Mouse (Mus musculus) limb, embryonic 11.5 days (tissue): Measurements from ENCODE around the gene Plin5. TPM values are rescaled to one million over a fixed set of nuclear protein-coding genes. Genes with fewer than 3 reads are reported as not detected.

Experiments
- ATAC-seq: fragments of 200-750 bp; cut with Nextera tagmentation; 2 replicates; pipeline ENCODE4 v1.8.0; 2017; ENCODE audit warnings: low read depth; ENCODE audit not compliant: insufficient number of reproducible peaks, low FRiP score, low TSS enrichment
- DNase-seq: peaks from one replicate; pipeline ENCODE4 v3.0.0-alpha.2; 2015; ENCODE audit warnings: low spot score
- H3K27ac ChIP-seq: fragments of 300-500 bp; sonication (generic); replicated peaks from 2 replicates; pipeline ENCODE4 v1.5.1; 2014; ENCODE audit warnings: low read depth, mild to moderate bottlenecking, low read length
- H3K27me3 ChIP-seq: fragments of 300-500 bp; sonication (generic); 2 replicates; pipeline ENCODE4 v1.6.1; 2014; ENCODE audit warnings: mild to moderate bottlenecking, low read length, mixed read lengths; ENCODE audit not compliant: control insufficient read depth, insufficient read depth
- H3K36me3 ChIP-seq: fragments of 300-500 bp; sonication (generic); 2 replicates; pipeline ENCODE4 v1.6.1; 2014; ENCODE audit warnings: mild to moderate bottlenecking, low read length, moderate library complexity, mixed read lengths; ENCODE audit not compliant: control insufficient read depth, insufficient read depth
- H3K4me1 ChIP-seq: fragments of 300-500 bp; sonication (generic); 2 replicates; pipeline ENCODE4 v1.6.1; 2014; ENCODE audit warnings: low read length, mixed read lengths; ENCODE audit not compliant: control insufficient read depth, insufficient read depth
- H3K4me2 ChIP-seq: fragments of 300-500 bp; sonication (generic); 2 replicates; pipeline ENCODE4 v1.6.1; 2014; ENCODE audit warnings: low read depth, mild to moderate bottlenecking, moderate library complexity; ENCODE audit not compliant: severe bottlenecking
- H3K4me3 ChIP-seq: fragments of 300-500 bp; sonication (generic); 2 replicates; pipeline ENCODE4 v1.5.1; 2014; ENCODE audit warnings: low read depth, low read length
- H3K9ac ChIP-seq: fragments of 300-500 bp; sonication (generic); 2 replicates; pipeline ENCODE4 v1.6.1; 2014; ENCODE audit warnings: mild to moderate bottlenecking, low read length
- H3K9me3 ChIP-seq: fragments of 300-500 bp; sonication (generic); 2 replicates; pipeline ENCODE4 v1.6.1; 2016; ENCODE audit warnings: low read length; ENCODE audit not compliant: control insufficient read depth
- WGBS: fragments of 180-500 bp; shearing (Covaris S2); extraction: QIAGEN DNeasy Blood & Tissue Kit; methylation state at CpG from one replicate; pipeline ENCODE4 v1.1.7; 2014; 5-methylcytosine and 5-hydroxymethylcytosine counted together
- polyA plus RNA-seq: library from polyadenylated mRNA; unstranded; fragments of >200 nt; fragmentation: Nextera tagmentation; extraction: Ambion mirVana; gene quantifications from 2 replicates; pipeline ENCODE4 v1.2.1, GENCODE M21; 2014

The Plin5 gene
- polyA plus RNA-seq, 1 experiment from 2014 or later, result 0.16 TPM

DNA sequence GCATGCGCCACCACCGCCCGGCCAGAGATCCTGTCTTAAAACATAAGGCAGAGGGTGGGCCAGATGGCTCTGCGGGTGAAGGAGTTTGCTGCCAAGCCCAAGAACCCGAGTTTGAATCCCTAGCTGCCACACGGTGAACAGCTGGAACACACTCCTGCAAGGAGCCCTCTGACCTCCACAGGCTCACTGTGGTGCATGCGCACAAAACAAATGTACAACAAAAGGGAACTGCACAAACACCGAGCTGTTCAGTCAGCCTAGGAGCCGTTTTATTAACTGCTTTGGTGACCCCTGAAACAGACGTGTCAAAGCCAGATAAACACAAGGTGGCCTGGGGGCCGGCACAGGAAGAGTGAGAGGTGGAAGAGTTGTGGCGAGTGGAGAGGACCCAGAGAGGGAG, 2.0 kb upstream of the Plin5 start:
- Histone ChIP-seq H3K27ac (no peak overlapping the region), H3K36me3 (no peaks in the 10 kb centered on the region), H3K9me3 (peaks cover 7% of the 10 kb centered on the region; the same call in 1 of the 2 replicates), H3K27me3 (peaks cover 67% of the 10 kb centered on the region), H3K9ac (no peak overlapping the region), H3K4me3 (no peak overlapping the region), H3K4me1 (peaks cover 15% of the 10 kb centered on the region), H3K4me2 (no peak overlapping the region)
- 44% methylated on average over 12 of the region's 12 CpGs for WGBS
- DNase-seq, result no peak
- no peak for ATAC-seq

DNA sequence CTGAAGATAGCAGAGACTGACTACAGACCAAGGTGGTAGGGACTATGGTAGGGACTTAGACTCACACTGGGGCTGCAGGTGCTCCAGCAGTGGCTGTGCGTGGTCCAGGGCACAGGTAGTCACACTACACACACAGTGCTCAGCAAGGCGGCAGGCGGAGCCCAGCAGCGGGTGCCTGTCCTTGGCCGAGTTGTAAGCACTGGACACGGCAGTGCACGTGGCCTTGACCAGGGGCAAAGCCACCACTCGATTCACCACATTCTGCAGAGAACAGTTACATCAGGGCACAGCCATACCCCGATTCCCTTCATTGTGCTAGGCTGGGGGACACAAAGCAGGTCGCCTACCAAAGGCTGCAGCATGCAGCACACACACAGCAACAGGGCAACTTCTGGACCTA, 1.2 kb downstream of the Plin5 start:
- H3K9me3 ChIP-seq, result no peaks in the 10 kb centered on the region
- no peak overlapping the region for H3K4me2 ChIP-seq
- H3K27ac ChIP-seq, result no peak overlapping the region
- DNase-seq (no peak), ATAC-seq (no peak)
- H3K4me3 ChIP-seq, result no peak overlapping the region
- 82% methylated on average over 10 of the region's 10 CpGs for WGBS
- peaks cover 37% of the 10 kb centered on the region for H3K27me3 ChIP-seq
- H3K4me1 ChIP-seq, result peaks cover 10% of the 10 kb centered on the region
- no peak overlapping the region for H3K9ac ChIP-seq
- H3K36me3 ChIP-seq, result no peaks in the 10 kb centered on the region

DNA sequence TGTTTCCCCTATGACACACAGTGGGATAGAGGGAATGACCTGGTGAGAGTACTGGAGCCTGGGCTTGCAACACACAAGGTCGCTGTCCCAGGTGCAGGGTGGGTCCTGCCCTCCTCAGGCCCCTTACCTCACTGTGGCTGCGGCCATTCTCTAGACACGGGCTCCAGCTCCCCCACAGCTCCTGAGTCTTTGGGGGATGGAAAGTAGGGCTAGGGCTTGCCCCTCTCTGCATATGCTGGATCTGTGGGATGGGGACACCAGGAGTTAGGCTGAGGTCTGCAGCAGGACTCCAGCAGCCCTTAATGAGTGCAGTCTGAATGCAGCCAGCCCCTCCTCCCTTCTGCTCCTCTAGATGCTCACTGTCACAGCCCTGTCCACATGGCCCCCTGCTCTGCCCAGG, 4.7 kb downstream of the Plin5 start:
- H3K9ac ChIP-seq, result no peak overlapping the region
- no peak overlapping the region for H3K4me3 ChIP-seq
- no peak for DNase-seq
- ATAC-seq, result no peak
- no peak overlapping the region for H3K4me2 ChIP-seq
- 64% methylated on average over 3 of the region's 3 CpGs for WGBS
- H3K27ac ChIP-seq, result no peak overlapping the region
- peaks cover 5% of the 10 kb centered on the region; the same call in 1 of the 2 replicates for H3K4me1 ChIP-seq
- H3K9me3 ChIP-seq, result no peaks in the 10 kb centered on the region
- no peaks in the 10 kb centered on the region for H3K36me3 ChIP-seq
- H3K27me3 ChIP-seq, result 0 out of 2 replicates have a peak, but pooled peaks cover 6% of the 10 kb centered on the region

DNA sequence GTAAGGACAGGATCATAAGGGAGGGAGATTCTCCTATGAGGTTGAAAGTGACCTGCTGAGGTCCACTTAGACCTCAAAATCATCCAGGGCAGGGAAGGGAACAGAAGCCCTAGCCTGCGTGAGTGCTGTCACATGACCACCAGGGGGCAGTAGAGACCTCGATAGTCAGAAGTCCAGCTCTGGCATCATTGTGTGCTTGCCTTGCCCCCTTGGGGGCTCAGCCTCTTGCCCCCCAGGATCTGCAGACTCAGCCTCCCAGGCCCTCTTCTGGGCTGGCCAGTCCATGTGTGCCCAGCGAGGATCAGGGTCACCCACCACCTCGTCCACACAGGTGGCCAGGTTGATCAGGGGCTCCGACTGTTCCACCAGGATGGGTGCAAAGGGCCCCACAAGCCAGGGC, 5.5 kb downstream of the Plin5 start:
- Histone ChIP-seq H3K4me2 (no peak overlapping the region), H3K27ac (no peak overlapping the region), H3K9ac (no peak overlapping the region), H3K36me3 (no peaks in the 10 kb centered on the region), H3K4me3 (no peak overlapping the region), H3K4me1 (no peaks in the 10 kb centered on the region), H3K9me3 (no peaks in the 10 kb centered on the region), H3K27me3 (0 out of 2 replicates have a peak, but pooled peaks cover under 1% of the 10 kb centered on the region)
- ATAC-seq (0 out of 2 replicates have a peak, but pooled peaks have one; percentile 27), DNase-seq (peak; percentile 82)
- WGBS, result 39% methylated on average over 5 of the region's 5 CpGs

DNA sequence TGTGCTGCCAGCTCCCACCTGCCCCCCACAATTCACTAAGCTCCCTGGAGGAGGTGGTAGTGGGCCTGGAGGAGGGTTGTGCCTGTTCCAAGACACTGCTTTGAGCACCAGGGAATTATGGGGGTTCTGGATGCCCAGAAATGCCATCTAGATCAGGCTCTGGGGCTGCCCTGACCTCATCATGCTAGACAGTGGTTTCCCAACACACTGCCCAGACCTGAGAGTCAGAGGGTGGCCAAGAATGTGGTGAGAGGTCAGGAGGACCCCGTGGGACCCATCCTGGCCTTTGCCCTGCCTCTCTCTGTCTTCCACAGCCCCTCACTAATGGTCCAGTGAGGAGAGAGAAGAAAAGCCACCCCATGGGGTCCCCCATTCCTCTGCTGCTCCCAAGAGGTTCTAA, 6.4 kb downstream of the Plin5 start:
- no peaks in the 10 kb centered on the region for H3K36me3 ChIP-seq
- no peak overlapping the region for H3K9ac ChIP-seq
- no peak overlapping the region for H3K4me3 ChIP-seq
- H3K27me3 ChIP-seq, result no peaks in the 10 kb centered on the region
- 46% methylated on average over 1 of the region's 1 CpGs for WGBS
- H3K9me3 ChIP-seq, result no peaks in the 10 kb centered on the region
- H3K27ac ChIP-seq, result no peak overlapping the region
- H3K4me1 ChIP-seq, result no peaks in the 10 kb centered on the region
- ATAC-seq (no peak), DNase-seq (no peak)
- no peak overlapping the region for H3K4me2 ChIP-seq

DNA sequence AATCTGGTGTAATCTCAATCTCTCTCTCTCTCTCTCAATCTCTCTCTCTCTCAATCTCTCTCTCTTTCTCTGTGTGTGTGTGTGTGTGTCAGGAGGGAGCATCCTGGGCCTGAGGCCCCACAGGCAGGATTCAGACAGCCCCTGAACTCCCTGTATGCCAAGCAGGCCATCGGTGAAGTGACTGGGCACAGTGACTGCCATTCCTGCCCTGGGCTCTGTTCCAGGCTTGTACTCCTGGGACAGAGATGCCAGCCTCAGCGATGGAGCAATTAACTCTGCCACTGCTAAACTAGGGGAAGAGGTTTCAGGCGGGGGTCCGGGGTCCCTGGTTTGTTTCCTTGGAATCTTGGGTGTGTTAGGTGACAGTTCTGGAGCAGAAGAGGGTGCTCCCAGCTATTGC, 6.8 kb downstream of the Plin5 start:
- no peak overlapping the region for H3K4me2 ChIP-seq
- no peaks in the 10 kb centered on the region for H3K27me3 ChIP-seq
- ATAC-seq (no peak), DNase-seq (no peak)
- H3K9me3 ChIP-seq, result no peaks in the 10 kb centered on the region
- H3K27ac ChIP-seq, result no peak overlapping the region
- no peak overlapping the region for H3K4me3 ChIP-seq
- no peaks in the 10 kb centered on the region for H3K4me1 ChIP-seq
- no peaks in the 10 kb centered on the region for H3K36me3 ChIP-seq
- no peak overlapping the region for H3K9ac ChIP-seq
- WGBS, result 66% methylated on average over 4 of the region's 4 CpGs

DNA sequence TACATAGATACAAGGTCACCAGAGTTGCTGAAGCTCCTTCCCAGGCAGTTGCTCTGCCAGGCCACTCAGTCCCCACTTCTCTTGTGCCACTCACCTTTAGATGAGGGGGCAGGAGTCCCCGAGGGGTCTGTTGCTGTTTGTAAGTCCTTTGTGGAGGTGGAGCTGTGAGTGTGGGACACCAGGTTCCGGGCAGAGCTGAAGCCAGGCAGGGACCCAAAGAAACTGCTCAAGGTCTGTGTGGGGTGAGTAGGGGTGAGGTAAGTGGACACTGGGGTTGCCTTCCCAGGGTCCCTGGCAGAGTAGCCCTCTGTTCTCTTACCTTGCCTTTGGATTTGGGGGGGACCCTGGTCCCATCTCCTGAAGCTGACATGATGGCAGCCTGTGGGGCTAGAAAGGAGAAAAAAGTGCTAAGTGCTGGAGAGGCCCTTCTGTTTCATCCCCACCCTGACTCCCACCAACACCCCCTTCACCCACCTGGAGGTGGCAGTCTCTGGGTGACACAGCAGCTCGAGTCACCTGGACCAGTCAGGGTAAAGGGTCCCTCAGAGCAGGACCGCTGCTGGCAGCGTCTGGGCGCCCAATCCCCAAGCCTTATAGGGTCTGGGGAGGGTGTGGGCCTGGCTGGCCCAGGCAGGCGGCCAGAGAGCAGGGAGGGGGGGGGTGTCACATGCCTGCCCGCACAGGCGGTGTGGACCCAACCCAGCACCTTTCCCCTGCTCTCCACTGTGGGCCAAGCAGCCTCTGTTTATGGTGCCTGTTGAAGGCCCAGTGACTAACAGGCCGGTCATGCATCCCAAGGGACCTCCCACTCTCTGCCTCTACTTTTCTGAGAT, 8.0 kb downstream of the Plin5 start, which contains the start of gene Plin4:
Gene Plin4 (minus strand): TSS at position 585 of the 833 bp plus-strand sequence.
- no peak within 1 kb of the TSS for H3K9ac ChIP-seq
- WGBS, result 61% methylated on average over 10 of the region's 10 CpGs
- H3K4me3 ChIP-seq, result no peak within 1 kb of the TSS
- no peak for DNase-seq
- H3K9me3 ChIP-seq, result no peaks in the 10 kb centered on the region
- peak; percentile 19; the same call in 1 of the 2 replicates for ATAC-seq
- no peaks in the 10 kb centered on the region for H3K36me3 ChIP-seq
- no peaks in the 10 kb centered on the region for H3K4me1 ChIP-seq
- H3K4me2 ChIP-seq, result no peak within 1 kb of the TSS
- H3K27ac ChIP-seq, result no peak within 1 kb of the TSS
- H3K27me3 ChIP-seq, result no peaks in the 10 kb centered on the region

DNA sequence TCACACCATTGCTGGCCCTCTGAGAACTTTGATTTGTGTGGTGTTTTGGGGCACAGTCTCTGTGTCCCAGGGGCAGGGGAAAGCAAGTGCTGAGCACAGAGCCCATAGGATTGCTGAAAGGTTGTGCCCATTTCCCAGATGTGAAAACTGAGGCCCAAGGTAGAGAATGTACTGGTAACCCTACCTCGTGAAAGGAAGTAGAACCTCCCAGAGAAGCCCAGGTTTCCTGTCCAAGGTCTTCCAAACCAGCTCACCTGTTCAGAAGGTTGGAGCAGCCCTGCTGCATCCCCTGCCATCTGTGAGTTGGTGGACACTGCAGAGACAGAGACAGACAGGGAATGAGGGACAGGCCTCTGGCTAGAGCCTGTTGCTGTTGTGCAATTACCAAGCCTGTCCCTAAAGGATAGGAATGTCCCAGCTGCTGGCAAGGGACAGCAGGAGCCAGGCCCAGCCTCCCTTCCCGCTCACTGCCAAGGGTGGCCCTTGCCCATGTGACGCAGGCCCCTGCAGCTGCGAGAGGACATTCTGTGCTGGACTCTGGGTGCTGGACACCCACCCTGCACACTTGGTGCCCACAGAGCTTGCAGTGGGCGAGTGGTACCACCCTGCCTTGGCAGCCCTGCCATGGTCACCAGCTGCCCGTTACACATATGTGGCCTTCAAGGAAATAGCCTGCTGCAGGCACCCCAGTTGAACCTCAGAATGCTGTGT, 8.9 kb downstream of the Plin5 start:
- Histone ChIP-seq H3K4me3 (no peak overlapping the region), H3K27ac (no peak overlapping the region), H3K27me3 (no peaks in the 10 kb centered on the region), H3K36me3 (no peaks in the 10 kb centered on the region), H3K9ac (no peak overlapping the region), H3K9me3 (no peaks in the 10 kb centered on the region), H3K4me2 (no peak overlapping the region), H3K4me1 (no peaks in the 10 kb centered on the region)
- WGBS, result 77% methylated on average over 6 of the region's 6 CpGs
- DNase-seq (no peak), ATAC-seq (no peak)
